Mouse (Mus musculus) midbrain, embryonic 11.5 days (tissue): ENCODE data around the gene Mdh2. TPM values are rescaled to one million over a fixed set of nuclear protein-coding genes. Genes with fewer than 3 reads are reported as not detected.
A peak's percentile ranks its signal among the peaks of the same experiment; 100 is the strongest.

Experiments used
- ATAC-seq: fragments of 200-750 bp; cut with Nextera tagmentation; 2 replicates; pipeline ENCODE4 v1.8.0; 2017; ENCODE audit warnings: moderate TSS enrichment, moderate library complexity; ENCODE audit not compliant: low FRiP score
- DNase-seq: peaks from one replicate; pipeline ENCODE4 v3.0.0; 2015; ENCODE audit warnings: low spot score; ENCODE audit errors: missing footprints
- H3K27ac ChIP-seq: fragments of 300-500 bp; sonication (generic); 2 replicates; pipeline ENCODE4 v1.5.1; 2014; ENCODE audit warnings: low read depth, low read length
- H3K27me3 ChIP-seq: fragments of 300-500 bp; sonication (generic); 2 replicates; pipeline ENCODE4 v1.6.1; 2014; ENCODE audit warnings: mild to moderate bottlenecking, low read length, moderate library complexity, mixed read lengths; ENCODE audit not compliant: control insufficient read depth, insufficient read depth
- H3K36me3 ChIP-seq: fragments of 300-500 bp; sonication (generic); 2 replicates; pipeline ENCODE4 v1.6.1; 2014; ENCODE audit warnings: mild to moderate bottlenecking, low read length, moderate library complexity, mixed read lengths; ENCODE audit not compliant: control insufficient read depth, insufficient read depth
- H3K4me1 ChIP-seq: fragments of 300-500 bp; sonication (generic); 2 replicates; pipeline ENCODE4 v1.6.1; 2014; ENCODE audit warnings: low read length; ENCODE audit not compliant: control insufficient read depth, insufficient read depth
- H3K4me2 ChIP-seq: fragments of 300-500 bp; sonication (generic); 2 replicates; pipeline ENCODE4 v1.6.1; 2014; ENCODE audit warnings: mild to moderate bottlenecking, moderate library complexity
- H3K4me3 ChIP-seq: fragments of 300-500 bp; sonication (generic); 2 replicates; pipeline ENCODE4 v1.5.1; 2014; ENCODE audit warnings: low read depth, low read length
- H3K9ac ChIP-seq: fragments of 300-500 bp; sonication (generic); 2 replicates; pipeline ENCODE4 v1.6.1; 2014; ENCODE audit warnings: low read length
- H3K9me3 ChIP-seq: fragments of 300-500 bp; sonication (generic); 2 replicates; pipeline ENCODE4 v1.6.1; 2016; ENCODE audit warnings: low read length; ENCODE audit not compliant: control insufficient read depth
- WGBS: fragments of 180-500 bp; shearing (Covaris S2); extraction: QIAGEN DNeasy Blood & Tissue Kit; methylation state at CpG from one replicate; pipeline ENCODE4 v1.1.7; 2014; 5-methylcytosine and 5-hydroxymethylcytosine counted together
- polyA plus RNA-seq: library from polyadenylated mRNA; unstranded; fragments of >200 nt; fragmentation: Nextera tagmentation; extraction: Ambion mirVana; gene quantifications from 2 replicates; pipeline ENCODE4 v1.2.1, GENCODE M21; 2014

The Mdh2 gene
- polyA plus RNA-seq, 1 experiment from 2014 or later = 562 TPM

DNA sequence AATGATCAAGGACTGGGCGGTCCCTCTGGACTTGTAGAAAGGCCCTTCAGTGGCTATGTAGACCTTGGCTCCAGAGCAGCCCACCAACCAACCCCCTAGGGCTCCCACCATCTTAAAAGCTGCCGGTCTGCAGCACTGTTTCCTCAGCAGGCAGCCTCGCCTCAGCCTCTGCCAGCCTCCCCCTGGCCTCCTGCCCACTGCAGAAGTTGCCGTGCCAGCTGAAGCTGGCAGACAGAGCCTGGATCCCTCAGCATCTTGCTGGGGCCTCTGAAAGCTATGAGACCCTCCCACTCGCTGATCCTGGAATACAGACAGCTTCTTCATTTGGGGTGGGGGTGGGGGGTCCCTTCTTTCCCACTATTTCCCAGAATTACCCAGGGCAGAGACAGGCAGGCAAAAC lies 34.7 kb downstream of the Mdh2 start:
- Histone ChIP-seq H3K9me3 (no peaks in the 10 kb centered on the region), H3K27me3 (no peaks in the 10 kb centered on the region), H3K4me2 (no peak overlapping the region), H3K27ac (no peak overlapping the region), H3K4me1 (no peaks in the 10 kb centered on the region), H3K4me3 (no peak overlapping the region), H3K36me3 (no peaks in the 10 kb centered on the region), H3K9ac (no peak overlapping the region)
- WGBS = 71% methylated on average over 5 of the region's 5 CpGs
- DNase-seq (no peak), ATAC-seq (no peak)

DNA sequence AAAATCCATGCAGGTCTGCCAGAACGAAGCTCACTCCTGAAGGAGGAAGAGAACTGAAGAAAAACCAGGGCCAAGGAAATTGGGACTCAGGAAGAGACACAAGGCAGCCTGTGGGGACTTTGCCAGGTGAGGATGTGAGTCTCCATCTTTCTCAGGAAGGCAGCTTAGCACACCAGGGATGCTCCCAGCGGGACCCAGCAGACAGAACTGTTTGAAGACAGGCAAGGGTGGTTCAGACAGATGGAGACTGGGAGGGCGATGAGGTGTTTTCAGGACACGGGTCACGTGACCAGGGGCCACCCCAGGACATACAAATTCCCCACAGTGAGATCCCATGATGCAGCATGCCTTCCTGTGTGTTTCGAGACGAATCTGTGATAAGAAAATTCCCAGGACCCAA lies 40.2 kb downstream of the Mdh2 start:
- Histone ChIP-seq H3K9me3 (no peaks in the 10 kb centered on the region), H3K4me1 (peaks cover 3% of the 10 kb centered on the region), H3K27ac (no peak overlapping the region), H3K4me3 (no peak overlapping the region), H3K9ac (no peak overlapping the region), H3K36me3 (no peaks in the 10 kb centered on the region), H3K4me2 (no peak overlapping the region), H3K27me3 (no peaks in the 10 kb centered on the region; the same call in 1 of the 2 replicates)
- ATAC-seq (no peak), DNase-seq (no peak)
- 52% methylated on average over 7 of the region's 7 CpGs for WGBS

GRCm38 (mm10) chr5:135822316-135822944 lies 44.1 kb downstream of the Mdh2 start:
- WGBS = 20% methylated on average over 7 of the region's 7 CpGs
- peak; percentile 82 for ATAC-seq

GRCm38 (mm10) chr5:135824517-135824916 lies 46.2 kb downstream of the Mdh2 start:
- no peak overlapping the region for H3K27ac ChIP-seq
- H3K4me1 ChIP-seq = peaks cover 6% of the 10 kb centered on the region
- WGBS = 60% methylated on average over 3 of the region's 3 CpGs
- no peak overlapping the region for H3K4me2 ChIP-seq
- no peaks in the 10 kb centered on the region for H3K36me3 ChIP-seq
- no peaks in the 10 kb centered on the region for H3K9me3 ChIP-seq
- ATAC-seq = no peak
- H3K9ac ChIP-seq = no peak overlapping the region
- no peaks in the 10 kb centered on the region for H3K27me3 ChIP-seq
- DNase-seq = no peak
- H3K4me3 ChIP-seq = no peak overlapping the region

More at GRCm38 (mm10) chr5:135822316-135822944, 44.1 kb downstream of the Mdh2 start:
- Histone ChIP-seq H3K4me2 (peak overlapping the region; percentile 7; the same call in 1 of the 2 replicates), H3K4me1 (peaks cover 6% of the 10 kb centered on the region), H3K27ac (peak overlapping the region; percentile 77), H3K9ac (no peak overlapping the region; the same call in 1 of the 2 replicates), H3K36me3 (no peaks in the 10 kb centered on the region), H3K9me3 (no peaks in the 10 kb centered on the region), H3K27me3 (no peaks in the 10 kb centered on the region; the same call in 1 of the 2 replicates), H3K4me3 (no peak overlapping the region)
- no peak for DNase-seq

- no peaks in the 10 kb centered on the region for H3K9me3 ChIP-seq
- H3K9ac ChIP-seq = no peak overlapping the region
- no peak overlapping the region for H3K4me2 ChIP-seq
- H3K27me3 ChIP-seq = no peaks in the 10 kb centered on the region
- H3K4me1 ChIP-seq = peaks cover 6% of the 10 kb centered on the region
- H3K4me3 ChIP-seq = no peak overlapping the region
- H3K27ac ChIP-seq = peak overlapping the region; percentile 33
- no peaks in the 10 kb centered on the region for H3K36me3 ChIP-seq
- DNase-seq = peak; percentile 68
- WGBS = 43% methylated on average over 6 of the region's 6 CpGs
- no peak for ATAC-seq
These were observed 47.9 kb downstream of the Mdh2 start for GRCm38 (mm10) chr5:135826225-135826624.

DNA sequence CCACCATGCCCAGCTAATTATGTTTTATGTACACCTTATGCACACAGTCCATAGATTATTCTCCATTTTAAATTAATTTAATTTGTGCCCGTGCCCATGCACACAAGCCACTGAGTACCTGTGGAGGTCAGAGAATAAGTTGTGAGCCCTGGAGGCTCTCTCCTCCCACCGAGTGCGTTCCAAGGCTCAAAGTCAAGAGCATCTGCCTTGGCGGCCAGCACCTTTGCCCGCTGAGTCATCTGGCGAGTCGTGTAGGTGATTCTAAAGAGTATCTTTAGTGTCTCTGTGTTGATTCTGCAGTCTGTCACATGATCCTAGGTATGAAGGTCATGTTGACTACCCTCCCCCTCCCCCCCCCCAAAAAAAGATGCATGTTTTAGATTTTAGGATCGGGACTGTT lies 51.1 kb downstream of the Mdh2 start:
- no peaks in the 10 kb centered on the region for H3K9me3 ChIP-seq
- H3K9ac ChIP-seq = no peak overlapping the region
- no peak overlapping the region for H3K27ac ChIP-seq
- no peak overlapping the region for H3K4me2 ChIP-seq
- H3K36me3 ChIP-seq = no peaks in the 10 kb centered on the region
- H3K4me1 ChIP-seq = peaks cover 2% of the 10 kb centered on the region; the same call in 1 of the 2 replicates
- H3K27me3 ChIP-seq = no peaks in the 10 kb centered on the region
- H3K4me3 ChIP-seq = no peak overlapping the region
- no peak for DNase-seq
- WGBS = 86% methylated on average over 8 of the region's 8 CpGs
- ATAC-seq = no peak

- H3K4me1 ChIP-seq = peaks cover 9% of the 10 kb centered on the region; the same call in 1 of the 2 replicates
- no peak for DNase-seq
- no peak overlapping the region for H3K4me3 ChIP-seq
- no peaks in the 10 kb centered on the region for H3K36me3 ChIP-seq
- no peak overlapping the region for H3K4me2 ChIP-seq
- H3K9ac ChIP-seq = no peak overlapping the region
- no peak overlapping the region for H3K27ac ChIP-seq
- H3K27me3 ChIP-seq = peaks cover 7% of the 10 kb centered on the region; the same call in 1 of the 2 replicates
- ATAC-seq = no peak
- WGBS = 28% methylated on average over 4 of the region's 4 CpGs
- no peaks in the 10 kb centered on the region for H3K9me3 ChIP-seq
These were observed 54.4 kb downstream of the Mdh2 start for GRCm38 (mm10) chr5:135832729-135833128.

- Histone ChIP-seq H3K9ac (peak overlapping the region; percentile 53), H3K36me3 (no peaks in the 10 kb centered on the region), H3K4me1 (peaks cover 9% of the 10 kb centered on the region; the same call in 1 of the 2 replicates), H3K9me3 (no peaks in the 10 kb centered on the region), H3K27me3 (peaks cover 7% of the 10 kb centered on the region; the same call in 1 of the 2 replicates), H3K4me2 (peak overlapping the region; percentile 87), H3K27ac (peak overlapping the region; percentile 14; the same call in 1 of the 2 replicates), H3K4me3 (peak overlapping the region; percentile 47)
- ATAC-seq = peak; percentile 92
- under 1% methylated on average over 47 of the region's 47 CpGs for WGBS
- DNase-seq = peak; percentile 99
These were observed 56.6 kb downstream of the Mdh2 start for GRCm38 (mm10) chr5:135834769-135835491.

GRCm38 (mm10) chr5:135835492-135835858 lies 57.2 kb downstream of the Mdh2 start:
- H3K9ac ChIP-seq = no peak overlapping the region
- H3K4me2 ChIP-seq = peak overlapping the region; percentile 87
- H3K27ac ChIP-seq = no peak overlapping the region
- H3K9me3 ChIP-seq = no peaks in the 10 kb centered on the region
- peak overlapping the region; percentile 47 for H3K4me3 ChIP-seq
- ATAC-seq (peak; percentile 77; the same call in 1 of the 2 replicates), DNase-seq (no peak)
- H3K36me3 ChIP-seq = no peaks in the 10 kb centered on the region
- peaks cover 9% of the 10 kb centered on the region; the same call in 1 of the 2 replicates for H3K4me1 ChIP-seq
- H3K27me3 ChIP-seq = peaks cover 7% of the 10 kb centered on the region; the same call in 1 of the 2 replicates
- 2% methylated on average over 12 of the region's 12 CpGs for WGBS
